Mouse (Mus musculus) urinary bladder, postnatal 36 days (tissue): ENCODE measurements at regions not wholly inside any gene's neighbourhood (a gene's known extent, or its start where the extent isn't known, plus 50 kb on each side); places are given as distances from the start of the nearest gene placed in this dataset.

Experiments used
- DNase-seq, 2 experiments: peaks; one replicate each; pipeline ENCODE4 v3.0.0; 2022; ENCODE audit warnings: low spot score in 2 of 2, mixed read lengths in 1 of 2

GRCm38 (mm10) chr12:45745697-45746096, 671.2 kb upstream of the Stxbp6 start:
- no peak for DNase-seq

- DNase-seq = no peak
Measured at GRCm38 (mm10) chr12:45744619-45745018, 670.1 kb upstream of the Stxbp6 start.

GRCm38 (mm10) chr12:45733661-45734060, 659.2 kb upstream of the Stxbp6 start:
- DNase-seq = no peak

GRCm38 (mm10) chr12:45724565-45725370, 650.3 kb upstream of the Stxbp6 start:
- no peak for DNase-seq

- DNase-seq = no peak
Measured at GRCm38 (mm10) chr12:45711351-45711750, 636.8 kb upstream of the Stxbp6 start.

- no peak for DNase-seq
Measured at GRCm38 (mm10) chr12:45710766-45711165, 636.3 kb upstream of the Stxbp6 start.

- no peak for DNase-seq
Measured at GRCm38 (mm10) chr12:45689291-45689690, 614.8 kb upstream of the Stxbp6 start.

- DNase-seq = no peak
Measured at GRCm38 (mm10) chr12:45686765-45687164, 612.3 kb upstream of the Stxbp6 start.

- DNase-seq = no peak
Measured at GRCm38 (mm10) chr12:45672361-45672760, 597.9 kb upstream of the Stxbp6 start.

- DNase-seq = no peak
Measured at GRCm38 (mm10) chr12:45671554-45671948, 597.0 kb upstream of the Stxbp6 start.

- no peak for DNase-seq
Measured at GRCm38 (mm10) chr12:45670874-45671553, 596.5 kb upstream of the Stxbp6 start.

GRCm38 (mm10) chr12:45670246-45670873, 595.9 kb upstream of the Stxbp6 start:
- no peak for DNase-seq

GRCm38 (mm10) chr12:45659612-45660011, 585.1 kb upstream of the Stxbp6 start:
- DNase-seq = no peak

- no peak for DNase-seq
Measured at GRCm38 (mm10) chr12:45656574-45656973, 582.1 kb upstream of the Stxbp6 start.

GRCm38 (mm10) chr12:45648654-45649053, 574.1 kb upstream of the Stxbp6 start:
- DNase-seq = no peak

GRCm38 (mm10) chr12:45644180-45644579, 569.7 kb upstream of the Stxbp6 start:
- no peak for DNase-seq

GRCm38 (mm10) chr12:45622830-45623229, 548.3 kb upstream of the Stxbp6 start:
- no peak for DNase-seq

GRCm38 (mm10) chr12:45620056-45620455, 545.5 kb upstream of the Stxbp6 start:
- DNase-seq = no peak

GRCm38 (mm10) chr12:45614509-45615150, 540.1 kb upstream of the Stxbp6 start:
- DNase-seq = no peak

GRCm38 (mm10) chr12:45614074-45614473, 539.6 kb upstream of the Stxbp6 start:
- no peak for DNase-seq

- no peak for DNase-seq
Measured at GRCm38 (mm10) chr12:45599443-45599842, 524.9 kb upstream of the Stxbp6 start.

GRCm38 (mm10) chr12:45597904-45598570, 523.5 kb upstream of the Stxbp6 start:
- no peak for DNase-seq
